Mouse (Mus musculus) forebrain, embryonic 11.5 days (tissue): Measurements from ENCODE around the gene Ly6g6d. TPM values are rescaled to one million over a fixed set of nuclear protein-coding genes. Genes with fewer than 3 reads are reported as not detected.
A peak's percentile ranks its signal among the peaks of the same experiment; 100 is the strongest.

Experiments
- ATAC-seq: fragments of 200-750 bp; cut with Nextera tagmentation; replicated peaks from 2 replicates; pipeline ENCODE4 v1.8.0; 2017; ENCODE audit warnings: moderate TSS enrichment; ENCODE audit not compliant: low FRiP score
- DNase-seq: peaks from one replicate; pipeline ENCODE4 v3.0.0-alpha.2; 2017; ENCODE audit warnings: low spot score
- H3K27ac ChIP-seq: fragments of 300-500 bp; sonication (generic); 2 replicates; pipeline ENCODE4 v1.5.1; 2014; ENCODE audit warnings: low read depth, low read length
- H3K27me3 ChIP-seq: fragments of 300-500 bp; sonication (generic); 2 replicates; pipeline ENCODE4 v1.6.1; 2014; ENCODE audit warnings: mild to moderate bottlenecking, low read length, mixed read lengths; ENCODE audit not compliant: control insufficient read depth, insufficient read depth
- H3K36me3 ChIP-seq: fragments of 300-500 bp; sonication (generic); 2 replicates; pipeline ENCODE4 v1.6.1; 2014; ENCODE audit warnings: mild to moderate bottlenecking, low read length, moderate library complexity, mixed read lengths; ENCODE audit not compliant: control insufficient read depth, insufficient read depth
- H3K4me1 ChIP-seq: fragments of 300-500 bp; sonication (generic); replicated peaks from 2 replicates; pipeline ENCODE4 v1.6.1; 2014; ENCODE audit warnings: low read length, mixed read lengths; ENCODE audit not compliant: control insufficient read depth, insufficient read depth
- H3K4me2 ChIP-seq: fragments of 300-500 bp; sonication (generic); 2 replicates; pipeline ENCODE4 v1.6.1; 2014; ENCODE audit warnings: low read depth, mild to moderate bottlenecking, low read length, moderate library complexity, mixed read lengths; ENCODE audit not compliant: severe bottlenecking
- H3K4me3 ChIP-seq: fragments of 300-500 bp; sonication (generic); 2 replicates; pipeline ENCODE4 v1.5.1; 2014; ENCODE audit warnings: low read depth, low read length
- H3K9ac ChIP-seq: fragments of 300-500 bp; sonication (generic); 2 replicates; pipeline ENCODE4 v1.6.1; 2014; ENCODE audit warnings: low read length
- H3K9me3 ChIP-seq: fragments of 300-500 bp; sonication (generic); 2 replicates; pipeline ENCODE4 v1.6.1; 2016; ENCODE audit warnings: low read length, mixed read lengths; ENCODE audit not compliant: control insufficient read depth
- WGBS: fragments of 180-500 bp; shearing (Covaris S2); extraction: QIAGEN DNeasy Blood & Tissue Kit; methylation state at CpG from one replicate; pipeline ENCODE4 v1.1.7; 2014; 5-methylcytosine and 5-hydroxymethylcytosine counted together
- polyA plus RNA-seq: library from polyadenylated mRNA; unstranded; fragments of >200 nt; fragmentation: Nextera tagmentation; extraction: Ambion mirVana; gene quantifications from 2 replicates; pipeline ENCODE4 v1.2.1, GENCODE M21; 2014

Ly6g6d gene
- polyA plus RNA-seq, 1 experiment from 2014 or later, result 1.8 TPM

DNA sequence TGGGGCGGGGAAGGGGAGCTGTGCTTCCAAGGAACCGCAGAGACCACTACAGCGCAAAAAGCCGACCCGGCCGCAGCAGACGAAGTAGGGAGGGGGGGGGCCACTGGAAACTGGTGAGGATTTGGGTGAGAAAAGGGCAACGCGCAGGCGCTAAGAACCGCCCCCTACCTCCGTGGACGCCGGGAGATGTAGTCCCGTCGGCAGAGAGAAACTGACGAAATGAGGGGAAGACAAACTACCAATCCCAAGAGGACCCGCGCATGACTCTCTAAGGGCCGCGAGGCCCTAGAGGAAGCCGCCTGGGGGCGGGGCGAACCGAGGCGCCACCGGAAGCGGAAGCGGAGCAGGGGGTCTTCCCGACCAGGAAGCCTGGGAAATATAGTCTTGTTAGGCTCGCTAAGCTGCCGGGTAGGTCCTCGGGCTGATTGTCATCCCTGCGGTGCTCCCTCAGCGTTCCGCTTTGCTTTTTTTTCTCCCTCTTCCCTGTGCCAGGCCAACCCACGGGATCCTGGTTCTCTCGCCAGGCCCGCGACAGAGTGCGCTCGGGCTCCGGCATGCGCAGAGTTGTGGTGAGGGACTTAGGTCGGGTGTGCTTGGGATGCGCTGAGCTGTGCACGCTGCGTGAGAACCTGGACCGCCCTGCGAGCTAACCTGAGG lies 43.4 kb upstream of the Ly6g6d start, which contains the start of gene Gpank1:
TSS of gene Gpank1 (plus strand) at position 313 of the 657 bp plus-strand sequence.
- under 1% methylated on average over 50 of the region's 50 CpGs for WGBS
- H3K27ac ChIP-seq, result peak within 1 kb of the TSS; percentile 90

DNA sequence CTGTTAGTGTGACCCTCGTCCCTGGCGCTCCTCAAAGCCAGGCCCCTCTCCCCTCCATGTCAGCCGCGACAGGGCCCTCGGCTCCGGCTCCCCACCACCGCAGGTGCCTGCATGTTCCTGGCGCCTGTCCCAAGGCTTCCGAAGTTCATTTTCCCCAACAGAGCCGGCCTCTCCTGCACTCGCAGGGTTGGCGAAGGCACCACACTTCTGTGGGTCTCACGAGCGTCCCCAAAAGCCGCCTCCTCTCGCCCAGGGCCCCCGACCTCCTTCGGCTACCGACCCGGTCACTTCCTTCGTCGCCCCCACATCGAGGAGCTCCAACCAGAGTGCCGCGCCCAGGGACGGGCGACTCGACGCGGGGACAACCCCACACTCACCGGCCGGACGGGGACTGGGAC lies 42.9 kb upstream of the Ly6g6d start:
- Histone ChIP-seq H3K4me1 (peaks cover 8% of the 10 kb centered on the region; the same call in 1 of the 2 replicates), H3K9ac (peak overlapping the region; percentile 88), H3K27ac (no peak overlapping the region), H3K27me3 (no peaks in the 10 kb centered on the region), H3K9me3 (no peaks in the 10 kb centered on the region), H3K4me2 (peak overlapping the region; percentile 98), H3K4me3 (peak overlapping the region; percentile 81), H3K36me3 (peaks cover 13% of the 10 kb centered on the region; the same call in 1 of the 2 replicates)
- no peak for ATAC-seq
- DNase-seq, result no peak
- under 1% methylated on average over 33 of the region's 33 CpGs for WGBS

More for the DNA sequence above, 43.4 kb upstream of the Ly6g6d start, which contains the start of gene Gpank1:
- H3K27me3 ChIP-seq, result no peaks in the 10 kb centered on the region
- peak; percentile 98 for DNase-seq
- H3K9me3 ChIP-seq, result no peaks in the 10 kb centered on the region
- peak within 1 kb of the TSS; percentile 81 for H3K4me3 ChIP-seq
- H3K4me1 ChIP-seq, result peaks cover 8% of the 10 kb centered on the region; the same call in 1 of the 2 replicates
- peak within 1 kb of the TSS; percentile 88 for H3K9ac ChIP-seq
- H3K36me3 ChIP-seq, result peaks cover 10% of the 10 kb centered on the region; the same call in 1 of the 2 replicates
- ATAC-seq, result peak; percentile 92
- peak within 1 kb of the TSS; percentile 98 for H3K4me2 ChIP-seq

DNA sequence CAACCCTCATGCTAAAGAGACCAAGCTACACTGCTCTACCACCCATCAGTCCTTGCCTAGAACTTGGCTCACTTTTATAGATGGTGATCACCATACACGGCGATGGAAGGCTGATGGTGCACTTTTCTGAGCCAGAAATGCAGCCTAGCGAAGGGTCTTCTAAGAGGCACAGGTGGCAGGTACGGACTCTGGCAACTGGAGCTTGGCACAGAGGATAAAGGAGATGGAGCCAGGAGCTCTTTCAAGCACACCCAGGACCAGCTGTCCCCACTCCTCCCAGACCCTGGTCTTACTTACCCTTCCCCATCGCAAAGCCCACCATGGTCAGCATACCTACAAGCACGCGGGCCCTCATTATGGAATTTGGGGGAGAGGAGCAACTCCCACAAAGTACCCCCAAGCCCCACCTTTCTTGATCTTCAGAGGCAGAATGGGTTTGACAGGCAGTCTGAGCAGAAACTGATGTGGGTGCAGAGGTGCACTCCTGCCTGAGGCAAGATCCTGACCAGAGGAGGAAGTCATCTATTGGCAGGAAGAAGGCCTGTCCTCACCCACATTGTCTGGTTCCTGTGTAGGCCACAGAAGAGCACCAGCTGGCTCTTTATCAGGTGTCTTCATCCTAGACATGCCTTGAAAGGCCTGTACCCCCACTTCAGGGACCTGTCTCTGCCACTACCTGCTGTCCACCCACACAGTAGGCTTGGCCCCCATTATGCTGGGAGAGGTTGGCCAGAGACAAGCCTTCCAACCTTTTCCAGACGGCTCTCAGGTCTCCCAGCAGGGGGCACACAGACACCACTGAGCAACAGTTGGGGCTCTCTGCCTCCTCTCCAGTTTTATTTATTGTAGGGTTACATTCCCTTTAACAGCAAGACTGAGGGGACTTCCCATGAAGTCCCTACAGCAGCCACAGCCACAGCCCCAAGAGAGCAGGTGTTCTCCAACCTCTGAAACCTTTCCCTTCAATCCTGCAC lies 37.5 kb upstream of the Ly6g6d start, which contains the start of gene Ly6g5b:
TSS of gene Ly6g5b (minus strand) at position 383 of the 974 bp plus-strand sequence.
- Histone ChIP-seq H3K27ac (no peak within 1 kb of the TSS), H3K36me3 (peaks cover 16% of the 10 kb centered on the region; the same call in 1 of the 2 replicates), H3K4me1 (peaks cover 3% of the 10 kb centered on the region; the same call in 1 of the 2 replicates), H3K4me2 (no peak within 1 kb of the TSS), H3K9ac (no peak within 1 kb of the TSS), H3K9me3 (no peaks in the 10 kb centered on the region), H3K27me3 (no peaks in the 10 kb centered on the region), H3K4me3 (no peak within 1 kb of the TSS)
- ATAC-seq (no peak), DNase-seq (no peak)
- WGBS, result 92% methylated on average over 8 of the region's 8 CpGs

DNA sequence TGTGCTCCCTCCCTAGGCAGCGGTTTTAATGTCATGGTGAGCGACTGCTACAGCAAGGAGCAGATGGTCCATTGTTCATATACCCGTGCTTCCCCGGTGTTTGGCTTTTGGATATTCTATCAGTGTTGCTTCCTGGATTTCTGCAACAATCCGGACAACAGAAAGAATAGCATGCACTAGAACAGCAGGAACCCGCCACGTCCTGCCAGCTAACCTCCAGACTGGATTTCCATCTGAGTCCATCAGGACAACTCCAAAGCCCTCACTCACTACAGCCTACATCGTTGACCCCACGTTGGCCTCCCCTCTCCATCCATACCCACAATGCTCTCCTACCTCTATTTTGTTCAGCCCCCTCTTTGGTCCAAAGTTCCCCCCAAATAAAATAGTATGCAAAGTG lies 33.9 kb upstream of the Ly6g6d start:
- no peak for ATAC-seq
- H3K4me2 ChIP-seq, result no peak overlapping the region
- H3K27ac ChIP-seq, result no peak overlapping the region
- no peak overlapping the region for H3K9ac ChIP-seq
- peaks cover 6% of the 10 kb centered on the region; the same call in 1 of the 2 replicates for H3K36me3 ChIP-seq
- H3K9me3 ChIP-seq, result no peaks in the 10 kb centered on the region
- no peak for DNase-seq
- 79% methylated on average over 9 of the region's 9 CpGs for WGBS
- no peaks in the 10 kb centered on the region for H3K4me1 ChIP-seq
- no peak overlapping the region for H3K4me3 ChIP-seq
- no peaks in the 10 kb centered on the region for H3K27me3 ChIP-seq

DNA sequence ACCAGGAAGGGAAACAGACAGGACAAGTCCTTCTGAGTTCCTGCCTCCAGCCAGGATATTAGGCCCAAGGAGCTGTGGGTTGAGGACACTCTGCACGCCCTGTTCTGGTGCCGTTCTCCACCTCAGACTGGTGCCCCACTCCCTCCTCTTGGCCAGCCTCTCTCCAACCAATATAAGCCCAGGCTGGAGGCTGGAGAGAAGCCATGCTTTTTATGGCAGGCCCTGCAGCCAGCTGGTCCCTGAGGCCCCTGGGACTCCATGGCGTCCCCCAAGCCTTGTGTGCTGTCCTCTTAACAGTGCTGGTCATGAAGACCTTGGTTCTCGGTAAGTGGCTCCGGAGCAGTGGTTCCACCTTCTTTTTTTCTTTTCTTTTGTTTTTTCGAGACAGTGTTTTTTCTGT lies 30.2 kb upstream of the Ly6g6d start, which contains the start of gene Ly6g5c:
TSS of gene Ly6g5c (plus strand) at position 183 of the 400 bp plus-strand sequence.
- WGBS, result 90% methylated on average over 6 of the region's 6 CpGs
- H3K9me3 ChIP-seq, result no peaks in the 10 kb centered on the region
- H3K4me1 ChIP-seq, result no peaks in the 10 kb centered on the region
- no peak within 1 kb of the TSS for H3K27ac ChIP-seq
- H3K4me2 ChIP-seq, result no peak within 1 kb of the TSS
- DNase-seq (no peak), ATAC-seq (no peak)
- H3K4me3 ChIP-seq, result no peak within 1 kb of the TSS
- no peaks in the 10 kb centered on the region; the same call in 1 of the 2 replicates for H3K36me3 ChIP-seq
- H3K9ac ChIP-seq, result no peak within 1 kb of the TSS
- H3K27me3 ChIP-seq, result no peaks in the 10 kb centered on the region

DNA sequence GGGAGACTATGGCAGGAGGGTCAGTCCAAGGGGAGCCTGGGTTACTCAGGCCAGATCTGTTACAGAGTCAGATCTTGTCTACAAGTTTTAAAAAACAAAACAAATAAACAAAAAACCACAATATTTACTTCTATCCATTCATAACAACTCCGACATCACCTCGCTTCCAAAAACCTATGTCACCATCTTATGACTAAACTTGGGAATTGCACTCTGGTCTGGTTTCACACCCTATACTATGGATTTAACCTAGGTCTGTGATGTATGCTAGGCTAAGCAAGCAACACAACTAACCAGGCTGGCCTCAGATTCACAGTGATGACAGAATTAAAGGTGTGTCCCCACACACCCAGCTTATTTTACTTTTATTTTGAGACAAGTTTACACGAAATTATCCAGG lies 28.7 kb upstream of the Ly6g6d start:
- Histone ChIP-seq H3K27ac (no peak overlapping the region), H3K4me1 (no peaks in the 10 kb centered on the region), H3K27me3 (no peaks in the 10 kb centered on the region), H3K36me3 (peaks cover 7% of the 10 kb centered on the region), H3K9me3 (no peaks in the 10 kb centered on the region), H3K9ac (peak overlapping the region; percentile 53; the same call in 1 of the 2 replicates), H3K4me3 (no peak overlapping the region), H3K4me2 (peak overlapping the region; percentile 33; the same call in 1 of the 2 replicates)
- DNase-seq (no peak), ATAC-seq (no peak)
- 71% methylated on average over 3 of the region's 3 CpGs for WGBS

DNA sequence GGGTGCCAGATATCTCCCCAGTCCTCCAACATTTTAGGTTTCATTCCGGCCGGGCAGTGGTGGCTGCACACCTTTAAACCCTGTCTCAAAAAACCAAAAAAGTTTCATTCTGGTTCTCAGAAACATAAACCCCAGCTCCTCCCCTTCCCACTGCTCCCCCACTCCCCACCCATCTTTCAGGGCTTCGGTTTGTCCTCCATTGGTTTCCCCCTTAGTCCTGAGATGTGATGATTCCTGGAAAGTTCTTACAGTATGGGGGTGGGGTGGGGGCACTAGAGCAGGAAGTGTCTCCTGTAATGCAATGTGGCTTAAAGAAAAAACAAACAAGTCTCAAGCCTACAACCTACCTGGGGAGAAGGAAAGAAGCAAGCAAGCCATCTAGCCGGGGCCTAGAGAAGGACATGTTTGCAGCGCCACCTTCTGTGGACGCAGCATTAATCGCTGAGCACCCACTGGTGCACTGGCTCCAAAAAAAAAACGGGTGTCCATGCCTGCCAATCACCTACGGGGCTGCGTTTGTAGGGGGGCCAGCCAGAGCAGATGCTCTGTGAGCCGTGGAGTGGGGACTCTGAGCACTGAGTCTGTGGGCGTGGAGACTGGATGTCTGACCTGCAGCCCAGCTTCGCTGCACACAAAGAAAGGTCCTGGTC lies 28.0 kb upstream of the Ly6g6d start:
- H3K9me3 ChIP-seq, result no peaks in the 10 kb centered on the region
- H3K4me2 ChIP-seq, result peak overlapping the region; percentile 33; the same call in 1 of the 2 replicates
- ATAC-seq (no peak), DNase-seq (no peak)
- no peaks in the 10 kb centered on the region for H3K27me3 ChIP-seq
- H3K4me1 ChIP-seq, result no peaks in the 10 kb centered on the region
- H3K9ac ChIP-seq, result peak overlapping the region; percentile 53
- 26% methylated on average over 13 of the region's 13 CpGs for WGBS
- no peak overlapping the region for H3K4me3 ChIP-seq
- peaks cover 7% of the 10 kb centered on the region for H3K36me3 ChIP-seq
- no peak overlapping the region for H3K27ac ChIP-seq

DNA sequence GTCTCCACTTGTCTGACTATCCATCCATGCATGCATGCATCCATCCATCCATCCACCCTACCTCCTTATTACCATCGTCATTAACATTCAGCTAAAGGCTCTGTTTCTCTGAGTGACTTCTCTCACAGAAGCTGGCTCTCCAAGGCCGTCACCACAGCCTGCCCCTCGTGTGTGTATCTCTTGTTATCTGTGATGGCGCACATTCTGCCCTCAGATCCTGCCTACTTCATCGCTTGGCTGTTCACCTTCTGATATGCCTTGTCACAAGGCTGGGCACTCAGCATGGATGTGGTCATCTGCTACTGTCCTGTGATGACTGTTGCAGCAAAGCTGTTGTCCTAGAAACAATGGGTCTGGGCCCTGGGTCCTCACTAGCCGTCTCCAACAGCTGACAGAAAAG lies 26.9 kb upstream of the Ly6g6d start:
- Histone ChIP-seq H3K9me3 (no peaks in the 10 kb centered on the region), H3K27ac (no peak overlapping the region), H3K9ac (no peak overlapping the region), H3K4me1 (no peaks in the 10 kb centered on the region), H3K4me3 (no peak overlapping the region), H3K36me3 (peaks cover 7% of the 10 kb centered on the region), H3K4me2 (no peak overlapping the region), H3K27me3 (no peaks in the 10 kb centered on the region)
- DNase-seq (no peak), ATAC-seq (no peak)
- WGBS, result 81% methylated on average over 6 of the region's 6 CpGs
